ENCODE assay signal across 9 mouse cellular contexts in the genomic region with DNA sequence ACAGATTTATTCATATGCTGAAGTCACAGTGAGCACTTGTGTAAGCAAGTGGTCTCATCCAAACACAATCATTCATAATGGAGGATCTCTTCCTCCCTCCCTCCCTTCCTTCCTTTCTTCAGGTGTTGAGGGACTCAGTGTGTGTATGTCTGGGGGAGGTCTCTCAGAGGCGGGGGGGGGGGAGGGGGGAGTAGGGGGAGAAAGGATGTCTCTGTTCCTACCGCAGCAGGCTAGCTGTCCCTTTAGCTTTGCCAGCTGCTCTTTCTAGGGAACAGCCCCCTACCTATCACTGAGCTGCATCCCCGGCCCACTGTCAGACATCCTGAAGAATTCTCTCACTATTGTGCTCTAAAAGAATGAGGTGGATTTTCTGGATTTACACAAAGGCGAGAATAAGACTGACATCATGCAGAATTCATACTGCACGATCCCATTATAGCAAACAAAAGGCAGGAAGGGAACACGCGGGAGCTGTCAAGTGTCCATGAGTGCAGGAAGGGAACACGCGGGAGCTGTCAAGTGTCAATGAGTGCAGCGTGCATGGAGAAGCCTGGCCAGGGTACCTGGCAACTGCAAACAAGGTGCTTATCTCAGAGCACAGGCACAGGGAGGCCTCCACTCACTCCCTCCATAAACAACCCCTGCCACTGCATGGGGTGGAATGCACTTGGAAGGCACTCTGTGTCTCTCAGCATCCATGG.
DNase-seq lines count a peak whose midpoint lies in the region; ATAC-seq lines count a peak whose summit lies in the region.
"Had no signal": no experiment of that assay in that cellular context is flagged by ENCODE, and none has a peak within 500 bp of the region (broad histone marks: within the 10 kb centered on the region; RNA-seq: fewer than 3 reads in every experiment).

No protein-coding gene starts in this region.

- no peak for DNase-seq in heart, postnatal 25 days (ENCODE audit: low spot score)
- peak; percentile 68 for DNase-seq in c-Kit-positive CD71-positive TER-119-positive erythroid progenitor cells, embryonic 14.5 days (ENCODE audit: low spot score)
- peak; percentile 74 for DNase-seq in lung, postnatal 25 days (ENCODE audit: low spot score)
- no peak for DNase-seq in frontal cortex, postnatal 25 days (ENCODE audit: low spot score in 2 of 2)
- no peak for DNase-seq in kidney, postnatal 36 days
- DNase-seq in testis, postnatal 14 days (ENCODE audit: low spot score): no peak
- DNase-seq: cerebellum, postnatal 10 days had no signal

- peak overlapping the region; percentile 75 for H3K27ac ChIP-seq in heart, embryonic 11.5 days (ENCODE audit: low read depth, low read length)
- peak overlapping the region; percentile 69 for H3K27ac ChIP-seq in hindbrain, embryonic 15.5 days (replicated peaks)

- peak; percentile 66 for ATAC-seq in heart, embryonic 11.5 days (replicated peaks; ENCODE audit: insufficient number of reproducible peaks, low FRiP score, low TSS enrichment)
- ATAC-seq in hindbrain, embryonic 15.5 days (ENCODE audit: low FRiP score, low read depth): peak; percentile 60; the same call in 1 of the 2 replicates

- intact Hi-C loops in heart, postnatal 25 days (cut with DNase I): no loop called here

- H3K27me3 ChIP-seq in heart, embryonic 11.5 days (ENCODE audit: control insufficient read depth, insufficient read depth, low read length): no peaks in the 10 kb centered on the region
- H3K27me3 ChIP-seq in hindbrain, embryonic 15.5 days: no peaks in the 10 kb centered on the region

- peak overlapping the region; percentile 44; the same call in 1 of the 2 replicates for H3K4me2 ChIP-seq in heart, embryonic 11.5 days
- no peak overlapping the region for H3K4me2 ChIP-seq in hindbrain, embryonic 15.5 days

- no peak overlapping the region for H3K4me3 ChIP-seq in heart, embryonic 11.5 days (ENCODE audit: low read depth, low read length)
- H3K4me3 ChIP-seq in hindbrain, embryonic 15.5 days: no peak overlapping the region

- H3K36me3 ChIP-seq in heart, embryonic 11.5 days (ENCODE audit: control insufficient read depth, insufficient read depth, low read length): no peaks in the 10 kb centered on the region
- no peaks in the 10 kb centered on the region for H3K36me3 ChIP-seq in hindbrain, embryonic 15.5 days

- peaks cover 54% of the 10 kb centered on the region for H3K4me1 ChIP-seq in heart, embryonic 11.5 days (ENCODE audit: control insufficient read depth, insufficient read depth, low read length)
- H3K4me1 ChIP-seq in hindbrain, embryonic 15.5 days (replicated peaks): peaks cover 22% of the 10 kb centered on the region; the same call in 1 of the 2 replicates

- peak overlapping the region; percentile 58 for H3K9ac ChIP-seq in heart, embryonic 11.5 days (ENCODE audit: low read depth, low read length)
- 0 out of 2 replicates have a peak overlapping the region, but pooled peaks have one; percentile 9 for H3K9ac ChIP-seq in hindbrain, embryonic 15.5 days

- H3K9me3 ChIP-seq in heart, embryonic 11.5 days (replicated peaks; ENCODE audit: control insufficient read depth, low read length): no peaks in the 10 kb centered on the region
- no peaks in the 10 kb centered on the region for H3K9me3 ChIP-seq in hindbrain, embryonic 15.5 days

- 23% methylated on average over 9 of the region's 10 CpGs for WGBS in heart, embryonic 11.5 days (ENCODE audit: insufficient replicate concordance)
- WGBS in hindbrain, embryonic 15.5 days: 37% methylated on average over 9 of the region's 10 CpGs

Comparison
In these comparisons a context has a peak if more than half of its experiments do, and no peak if none do; other contexts are left out.
1. DNase-seq: peak in c-Kit-positive CD71-positive TER-119-positive erythroid progenitor cells, embryonic 14.5 days (single experiment) and lung, postnatal 25 days (single experiment); none in heart, postnatal 25 days (single experiment), frontal cortex, postnatal 25 days (0 of 2), kidney, postnatal 36 days (0 of 2) and testis, postnatal 14 days (single experiment).